Mouse (Mus musculus) erythroblast, embryonic 14.5 days (primary cell): ENCODE measurements around the gene Bad.

Experiments
- GATA1 ChIP-seq: IDR thresholded peaks from 2 replicates; pipeline ENCODE4 v1.6.1; 2012; ENCODE audit warnings: low read length, inconsistent platforms, mixed read lengths
- TAL1 ChIP-seq: IDR thresholded peaks from 3 replicates; pipeline ENCODE4 v1.6.1; 2012; ENCODE audit warnings: low read length, inconsistent platforms, mixed read lengths

GRCm38 (mm10) chr19:6942764-6943163 lies 1.1 kb downstream of the Bad start:
- TF ChIP-seq GATA1: no peak
- no peak for TF ChIP-seq TAL1
